28 mouse cellular contexts compared by ENCODE assay signal in the genomic region with DNA sequence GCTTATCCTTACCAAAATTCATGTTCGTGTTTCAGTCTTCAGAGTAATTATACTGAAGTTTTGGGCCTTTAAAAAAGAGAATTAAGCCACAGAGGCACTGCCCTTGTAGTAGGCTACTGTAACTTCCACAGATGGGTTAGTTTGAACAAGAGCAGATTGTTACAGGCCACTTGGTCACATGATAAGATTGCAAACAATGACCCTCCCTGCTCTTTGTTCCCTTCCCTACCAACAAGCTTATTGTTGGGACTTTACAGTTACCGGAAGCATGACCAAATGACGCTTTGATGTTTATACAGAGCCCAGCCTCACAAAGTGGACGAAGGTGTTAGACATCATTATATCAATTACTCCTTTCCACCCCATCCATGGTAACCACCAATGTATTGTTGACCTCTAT.
"Had no signal": no experiment of that assay in that cellular context is flagged by ENCODE, and none has a peak within 500 bp of the region (broad histone marks: within the 10 kb centered on the region; RNA-seq: fewer than 3 reads in every experiment).

No protein-coding gene starts in this region.

- H3K4me1 ChIP-seq: embryonic facial prominence, embryonic 12.5 days; embryonic facial prominence, embryonic 13.5 days; embryonic facial prominence, embryonic 15.5 days; forebrain, embryonic 12.5 days; forebrain, embryonic 13.5 days; forebrain, embryonic 15.5 days had no signal

- H3K36me3 ChIP-seq: embryonic facial prominence, embryonic 10.5 days; embryonic facial prominence, embryonic 12.5 days; embryonic facial prominence, embryonic 13.5 days; embryonic facial prominence, embryonic 15.5 days; forebrain, embryonic 10.5 days; forebrain, embryonic 12.5 days; forebrain, embryonic 15.5 days had no signal

- H3K9ac ChIP-seq: embryonic facial prominence, embryonic 12.5 days; embryonic facial prominence, embryonic 13.5 days; embryonic facial prominence, embryonic 15.5 days; forebrain, embryonic 12.5 days; forebrain, embryonic 13.5 days; forebrain, embryonic 15.5 days; forebrain, postnatal 0 days had no signal

- DNase-seq: cerebellum, adult 2 months; cerebellum, adult 8-10 months; cerebellum, adult 9-10 months; cerebellum, adult 9-11 months; cerebellum, postnatal 10 days; cerebellum, postnatal 14 days; cerebellum, postnatal 25 days; cerebellum, postnatal 36 days; embryo, embryonic 11 days; forebrain, postnatal 0 days; gastrocnemius, adult 2 months; gastrocnemius, postnatal 10 days; gastrocnemius, postnatal 14 days; gastrocnemius, postnatal 25 days; gastrocnemius, postnatal 36 days; heart, adult 11 months; heart, adult 18-20 months had no signal

- ATAC-seq: forebrain, embryonic 13.5 days; forebrain, embryonic 14.5 days; forebrain, embryonic 15.5 days; forebrain, embryonic 16.5 days; forebrain, postnatal 0 days had no signal

- H3K9me3 ChIP-seq: embryonic facial prominence, embryonic 10.5 days; embryonic facial prominence, embryonic 12.5 days; embryonic facial prominence, embryonic 13.5 days; embryonic facial prominence, embryonic 15.5 days; forebrain, embryonic 10.5 days; forebrain, embryonic 12.5 days; forebrain, embryonic 15.5 days had no signal

- H3K4me2 ChIP-seq: embryonic facial prominence, embryonic 12.5 days; embryonic facial prominence, embryonic 13.5 days; embryonic facial prominence, embryonic 15.5 days; forebrain, embryonic 12.5 days; forebrain, embryonic 13.5 days; forebrain, embryonic 15.5 days had no signal

- H3K4me3 ChIP-seq: embryonic facial prominence, embryonic 10.5 days; embryonic facial prominence, embryonic 12.5 days; embryonic facial prominence, embryonic 13.5 days; embryonic facial prominence, embryonic 15.5 days; erythroblast, embryonic 14.5 days; forebrain, embryonic 10.5 days; forebrain, embryonic 12.5 days; forebrain, embryonic 13.5 days; forebrain, embryonic 15.5 days; gastrocnemius, adult 2 months had no signal

- H3K27me3 ChIP-seq: embryonic facial prominence, embryonic 12.5 days; embryonic facial prominence, embryonic 13.5 days; embryonic facial prominence, embryonic 15.5 days; forebrain, embryonic 12.5 days; forebrain, embryonic 13.5 days; forebrain, embryonic 15.5 days had no signal

- H3K27ac ChIP-seq: embryonic facial prominence, embryonic 10.5 days; embryonic facial prominence, embryonic 12.5 days; embryonic facial prominence, embryonic 13.5 days; embryonic facial prominence, embryonic 15.5 days; forebrain, embryonic 10.5 days; forebrain, embryonic 12.5 days; forebrain, embryonic 13.5 days; forebrain, embryonic 15.5 days; gastrocnemius, adult 2 months had no signal
